Mouse (Mus musculus) cerebellum, postnatal 14 days (tissue): ENCODE data around the gene Pus7l.

ENCODE experiments used
- DNase-seq, 2 experiments: peaks; one replicate each; pipeline ENCODE4 v3.0.0; 2021; ENCODE audit warnings: mixed read lengths in 2 of 2

Pus7l gene

GRCm38 (mm10) chr15:94475975-94476374 lies 67.4 kb downstream of the Pus7l start:
- DNase-seq, result no peak
